Mouse (Mus musculus) frontal cortex, postnatal 25 days (tissue): ENCODE results near the gene Myh6.
A peak's percentile ranks its signal among the peaks of the same experiment; 100 is the strongest.
"Not testable (repeated sequence)": the region's sequence is repeated elsewhere in the genome, so short reads cannot be mapped to it uniquely, and the experiment has no call there.

Source experiments
- DNase-seq, 2 experiments: peaks; one replicate each; pipeline ENCODE4 v3.0.0; 2022; ENCODE audit warnings: low spot score in 2 of 2

The Myh6 gene

DNA sequence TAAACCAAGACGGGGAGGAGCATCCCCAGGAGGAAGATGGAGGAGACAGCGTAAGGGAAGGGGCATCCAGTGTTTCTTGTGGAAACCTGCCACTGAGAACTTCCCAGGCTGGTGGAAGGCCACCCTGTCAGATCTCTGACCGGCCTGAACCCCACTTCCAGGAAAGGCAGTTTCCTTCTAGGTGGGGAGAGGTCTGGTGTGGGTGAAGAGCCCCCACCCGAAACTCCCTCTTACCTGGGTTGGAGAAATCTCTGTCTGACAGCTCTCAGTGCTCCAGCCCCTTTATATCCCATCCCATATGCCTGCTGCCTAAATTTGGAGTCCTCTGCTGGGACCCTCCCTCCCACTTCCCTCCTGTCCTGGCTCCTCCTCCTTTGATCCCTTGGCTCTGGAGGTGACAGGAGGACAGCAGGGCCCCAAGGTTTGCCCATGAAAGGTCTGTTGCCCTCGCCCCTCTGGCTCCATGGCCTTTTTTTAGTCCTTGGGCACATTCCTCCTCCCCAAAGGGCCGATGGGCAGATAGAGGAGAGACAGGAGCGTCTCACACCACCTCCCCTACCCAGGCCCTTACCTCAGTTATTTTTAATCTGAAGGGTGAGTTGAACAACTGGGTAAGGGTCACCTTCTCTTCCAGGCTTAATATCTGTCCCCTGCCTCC lies at the start of gene Myh6:
Myh6 (minus strand) TSS at position 608 of the 658 bp plus-strand sequence.
- no peak for DNase-seq

DNA sequence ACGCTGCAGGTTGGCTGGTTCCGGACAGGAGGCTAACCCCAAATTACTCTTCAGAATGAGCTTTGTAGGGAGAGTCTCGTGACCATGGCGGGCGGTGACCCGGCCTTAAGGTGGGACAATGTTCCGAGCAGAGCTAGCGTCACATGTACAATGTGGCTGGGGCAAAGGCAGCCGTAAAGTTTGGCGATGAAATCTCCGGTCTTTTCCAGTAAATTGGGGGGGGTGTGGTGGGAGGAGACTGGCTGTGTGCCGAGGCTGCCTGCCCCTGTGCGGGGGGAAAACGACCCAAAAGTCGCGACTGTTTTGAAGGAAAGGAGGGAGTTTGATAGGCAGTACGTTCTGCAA lies 49.0 kb upstream of the Myh6 start:
- DNase-seq = no peak

GRCm38 (mm10) chr14:55014991-55015766 lies 48.5 kb upstream of the Myh6 start, which contains the start of gene Ngdn:
Gene Ngdn (plus strand): TSS chr14:55015454.
- peak; percentile 100 for DNase-seq

DNA sequence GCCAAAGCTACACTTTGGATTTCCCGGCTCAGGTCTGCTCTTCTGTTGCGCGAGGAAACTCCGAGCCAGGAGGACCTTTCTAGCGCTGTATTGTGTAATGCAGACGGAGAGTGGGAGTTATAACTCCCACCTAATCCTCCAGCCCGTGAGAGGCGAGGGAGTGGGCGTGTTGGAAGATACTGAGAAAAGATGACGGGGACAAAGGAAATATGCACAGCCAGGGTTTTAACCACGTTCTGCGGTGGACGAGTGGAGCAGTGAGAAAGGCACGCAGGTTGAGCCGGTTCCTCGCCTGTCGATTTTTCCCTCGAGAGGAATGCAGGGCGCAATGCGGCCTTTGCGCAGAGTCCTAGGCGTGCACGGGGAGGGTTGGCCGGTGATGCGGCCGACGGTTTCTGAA lies 47.9 kb upstream of the Myh6 start:
- no peak for DNase-seq

GRCm38 (mm10) chr14:55011116-55011515 lies 44.4 kb upstream of the Myh6 start:
- DNase-seq = no peak

DNA sequence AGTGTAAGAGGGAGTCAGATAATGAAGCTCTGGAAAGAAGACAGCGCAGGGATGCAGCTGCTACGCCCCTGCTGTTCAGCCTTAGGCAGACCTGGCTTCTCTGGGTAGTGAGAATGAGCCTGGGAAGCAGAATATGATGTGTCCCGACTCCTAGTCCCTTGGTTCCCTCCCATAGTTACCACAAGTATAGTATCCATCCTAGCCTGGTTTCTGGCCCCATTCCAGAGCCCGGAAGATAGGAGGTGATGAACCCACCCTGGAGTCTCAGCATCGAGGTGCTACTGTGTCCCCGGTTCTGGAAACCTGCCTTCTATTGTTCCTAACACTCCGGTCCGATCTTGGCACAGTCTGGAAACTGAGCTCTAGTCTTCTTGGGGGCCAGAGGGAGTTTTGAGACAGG lies 41.7 kb upstream of the Myh6 start:
- DNase-seq = no peak

DNA sequence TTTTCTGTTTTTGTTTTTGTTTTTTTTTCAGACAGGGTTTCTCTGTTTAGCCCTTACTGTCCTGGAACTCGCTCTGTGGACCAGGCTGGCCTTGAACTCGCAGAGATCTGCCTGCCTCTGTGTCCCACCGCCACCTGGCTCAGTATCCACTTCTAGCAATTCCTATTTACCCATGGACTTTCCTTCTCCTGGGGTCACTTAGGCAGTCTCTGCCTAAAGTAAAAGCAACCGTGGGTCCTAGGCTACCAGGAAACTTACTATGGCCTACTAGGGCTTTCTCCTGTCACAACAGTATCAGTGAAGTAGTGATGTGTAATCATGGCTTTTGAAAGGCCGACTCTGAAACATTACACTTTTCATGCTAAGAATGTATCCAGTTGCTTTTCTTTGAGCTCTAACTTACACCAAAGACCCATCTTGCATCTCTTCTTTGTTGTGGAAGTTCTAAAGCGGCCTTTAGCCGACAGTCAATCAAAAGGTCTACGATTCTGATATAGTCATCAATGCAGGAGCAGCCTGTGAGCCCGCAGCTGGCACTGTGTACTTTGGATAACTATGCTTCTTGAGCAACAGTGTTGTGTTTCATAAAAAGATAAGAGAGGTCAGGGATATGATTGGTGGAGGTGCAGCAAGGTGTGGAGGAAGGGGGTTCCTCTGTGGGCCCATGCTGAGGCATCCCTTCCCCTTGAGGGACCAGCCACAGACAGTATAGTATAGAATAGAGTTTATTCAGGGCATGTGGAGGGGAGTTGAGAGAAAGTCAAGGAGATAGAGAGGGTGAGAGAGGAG lies 40.6 kb upstream of the Myh6 start:
- DNase-seq = no peak

DNA sequence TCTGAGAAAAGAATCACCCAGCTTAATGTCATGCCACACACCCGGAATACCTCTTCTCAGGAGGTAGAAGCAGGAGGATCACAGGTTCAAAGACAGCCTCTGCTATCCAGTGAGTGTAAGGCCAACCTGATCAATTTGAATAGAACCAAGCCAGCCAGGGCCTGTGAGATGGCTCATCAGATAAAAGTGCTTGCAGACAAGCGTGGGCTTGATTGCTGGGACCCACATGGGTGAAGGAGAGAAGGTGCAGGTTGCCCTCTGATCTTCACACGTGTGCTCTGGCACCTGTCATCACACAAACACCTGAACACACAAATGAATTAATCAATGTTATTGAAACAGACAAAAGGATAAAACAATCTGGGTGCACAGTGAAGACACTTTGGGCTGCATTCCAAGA lies 39.8 kb upstream of the Myh6 start:
- no peak for DNase-seq

DNA sequence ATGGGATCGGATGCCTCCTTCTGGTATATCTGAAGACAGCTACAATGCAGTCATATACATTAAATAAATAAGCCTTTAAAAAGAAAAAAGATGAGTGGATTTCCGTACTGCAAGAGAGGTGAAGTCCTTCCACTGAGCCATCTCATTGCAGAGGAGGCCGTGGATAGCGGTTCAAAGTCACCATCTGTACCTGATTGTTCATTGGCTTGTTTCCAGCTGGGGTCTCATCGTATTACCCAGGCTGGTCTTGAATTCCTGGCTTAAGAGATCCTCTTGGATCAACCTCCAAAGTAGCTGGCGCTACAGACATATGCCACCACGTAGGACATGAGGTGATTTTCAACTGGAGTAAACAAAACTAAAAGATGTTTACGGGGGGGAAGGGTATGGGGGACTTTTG lies 39.2 kb upstream of the Myh6 start:
- DNase-seq = no peak

DNA sequence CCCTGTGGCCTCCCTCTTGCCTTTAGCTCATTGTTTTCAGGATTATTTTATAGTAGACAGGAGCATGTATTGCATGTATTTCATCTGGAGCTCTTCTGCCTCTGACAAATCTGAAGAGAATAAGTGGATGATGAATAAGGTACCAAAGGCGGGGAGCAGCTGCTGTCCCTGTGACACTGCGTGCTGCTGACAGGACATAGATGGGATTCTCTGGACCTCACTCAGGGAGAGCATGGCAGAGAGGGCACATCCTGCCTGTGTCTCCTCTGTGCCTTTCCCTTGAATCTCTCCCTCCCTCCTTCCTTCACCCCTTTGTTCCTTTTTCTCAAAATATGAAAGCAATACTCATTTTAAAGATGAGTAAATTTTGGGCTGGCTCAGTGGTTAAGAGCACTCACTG lies 38.8 kb upstream of the Myh6 start:
- DNase-seq = no peak

DNA sequence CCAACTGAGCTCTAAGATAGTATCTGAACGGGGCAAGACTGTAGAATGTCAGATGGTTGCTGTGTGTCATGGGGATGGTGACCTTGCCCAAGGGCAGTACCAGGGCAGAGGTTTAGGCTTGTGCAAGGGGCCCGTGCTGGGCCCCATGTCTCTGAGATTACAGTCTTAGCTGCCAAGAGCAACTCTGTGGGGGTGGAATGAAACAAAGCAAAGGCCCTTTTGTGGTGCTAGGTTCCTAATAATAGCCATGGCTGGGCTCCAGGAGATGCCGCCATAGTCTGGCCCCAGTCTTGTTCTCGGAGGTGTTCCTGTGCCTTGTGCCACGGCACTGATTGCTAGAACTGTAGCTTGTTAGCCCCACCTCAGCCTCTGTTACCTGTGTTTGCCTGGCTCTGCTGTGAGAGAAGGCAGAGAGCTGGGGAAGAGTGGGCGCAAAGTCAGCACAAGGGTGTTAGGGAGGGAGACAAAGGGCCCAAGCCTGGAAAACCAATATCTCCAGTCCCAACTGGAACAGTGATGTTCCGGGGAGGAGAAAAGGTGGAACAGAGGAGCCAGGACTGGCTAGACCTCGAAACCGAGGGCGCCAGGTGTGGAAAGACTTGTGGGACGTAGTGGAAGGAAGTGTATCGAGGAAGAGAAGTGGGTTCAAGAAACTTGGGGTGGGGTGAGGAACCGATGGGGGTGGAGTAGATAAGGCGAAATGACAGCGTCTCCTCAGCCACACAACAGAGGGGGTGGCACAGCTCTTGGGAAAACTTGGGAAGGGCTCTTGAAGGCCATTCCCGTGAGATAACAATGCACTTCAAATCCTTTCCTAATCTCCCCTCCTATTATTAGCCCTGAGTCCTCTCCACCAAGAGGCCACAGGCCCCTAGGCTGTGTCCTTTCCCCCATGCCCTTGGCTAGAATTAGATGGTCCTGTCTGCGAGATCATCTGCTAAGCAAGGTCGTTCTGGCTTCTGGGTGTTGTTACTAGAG lies 37.4 kb upstream of the Myh6 start:
- DNase-seq = no peak

DNA sequence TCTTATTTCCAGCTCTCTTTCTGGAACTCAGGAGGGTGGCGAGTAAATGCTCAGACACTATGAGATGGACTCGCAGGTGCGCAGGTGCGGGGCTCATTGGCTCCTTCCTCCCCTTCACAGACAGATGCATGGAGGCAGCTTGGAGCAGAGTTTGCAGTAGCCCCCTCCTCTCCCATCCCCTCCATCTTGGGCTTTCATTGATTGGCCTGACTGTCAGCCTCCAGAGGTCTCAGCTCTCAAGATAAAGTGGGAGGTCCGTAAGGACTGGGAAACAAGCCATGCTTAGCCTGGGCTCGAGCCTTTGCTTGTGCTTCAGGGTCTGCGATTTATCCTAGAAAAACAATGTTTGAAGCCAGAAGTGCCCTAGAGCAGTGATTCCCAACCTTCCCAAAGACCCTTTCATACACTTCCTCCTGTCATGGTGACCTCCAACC lies 36.0 kb upstream of the Myh6 start:
- DNase-seq = no peak

DNA sequence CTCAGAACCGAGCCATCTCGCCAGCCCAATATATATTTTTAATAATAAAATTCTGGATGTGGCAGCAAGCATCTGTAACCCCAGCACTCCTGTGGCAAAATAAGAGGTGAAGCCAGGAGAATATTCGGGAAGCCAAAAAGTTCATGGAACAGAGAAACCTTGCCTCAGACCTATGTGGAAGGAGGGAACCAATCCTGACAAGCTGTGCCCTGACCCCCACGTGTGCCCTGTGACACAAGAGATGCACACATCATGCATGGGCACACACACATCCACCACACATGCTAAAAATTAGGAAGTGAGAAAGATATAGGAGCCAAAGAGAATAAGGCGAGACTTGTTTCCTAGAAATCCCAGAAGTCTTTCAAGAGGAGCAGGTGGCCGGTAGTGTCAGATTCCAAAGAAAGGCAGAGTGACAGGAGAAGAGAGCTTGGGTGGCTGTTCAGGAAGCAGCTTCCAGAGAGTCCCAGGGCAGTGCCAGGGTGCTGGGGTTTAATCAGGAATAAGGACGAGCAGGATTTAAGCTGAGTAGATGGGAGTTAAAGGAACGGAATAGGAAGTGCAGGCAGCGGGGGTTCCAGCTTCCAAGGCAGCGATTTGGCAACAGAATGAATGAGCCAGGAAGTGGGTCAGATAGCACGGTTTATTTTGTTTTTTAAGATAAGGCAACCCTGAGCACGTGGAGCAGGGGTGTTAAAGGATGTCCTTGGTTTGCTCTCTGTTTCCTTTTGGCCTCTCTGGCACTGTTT lies 35.4 kb upstream of the Myh6 start:
- no peak for DNase-seq

DNA sequence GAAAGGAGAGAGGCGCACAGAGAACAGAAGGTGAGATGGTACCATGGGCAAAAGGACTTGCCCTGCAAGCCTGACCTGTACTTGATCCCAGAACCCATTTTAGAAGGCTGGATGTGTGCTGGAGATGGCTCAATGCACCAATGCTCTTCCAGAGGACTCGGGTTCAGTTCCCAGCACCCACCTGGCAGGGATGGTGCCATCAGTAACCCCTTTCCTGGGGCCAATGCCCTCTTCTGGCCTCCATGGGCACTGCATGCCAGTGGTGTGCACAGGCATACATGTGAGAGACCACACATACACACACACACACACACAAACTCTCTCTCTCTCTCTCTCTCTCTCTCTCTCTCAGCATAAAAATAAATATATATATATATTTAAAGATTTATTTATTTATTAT lies 34.7 kb upstream of the Myh6 start:
- DNase-seq = no peak

DNA sequence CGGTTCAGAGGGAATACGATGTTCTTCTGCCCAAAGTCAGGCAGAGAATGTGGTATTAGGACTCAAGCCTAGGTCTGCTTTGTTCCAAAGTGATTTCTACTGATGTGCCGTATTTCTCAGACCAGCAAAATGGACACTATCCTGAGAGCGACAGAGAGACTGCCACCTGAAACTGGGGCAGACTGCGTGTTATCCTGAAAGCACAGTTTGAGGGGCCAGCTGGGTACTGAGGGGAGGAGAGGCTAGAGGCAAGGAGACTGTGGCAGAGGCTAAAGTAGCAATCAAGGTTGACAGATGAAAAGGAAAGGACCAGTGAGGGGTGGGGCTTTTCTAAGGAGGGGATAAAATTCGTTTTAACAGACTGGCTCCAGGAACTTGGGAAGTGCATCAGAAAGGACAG lies 34.1 kb upstream of the Myh6 start:
- DNase-seq = no peak

DNA sequence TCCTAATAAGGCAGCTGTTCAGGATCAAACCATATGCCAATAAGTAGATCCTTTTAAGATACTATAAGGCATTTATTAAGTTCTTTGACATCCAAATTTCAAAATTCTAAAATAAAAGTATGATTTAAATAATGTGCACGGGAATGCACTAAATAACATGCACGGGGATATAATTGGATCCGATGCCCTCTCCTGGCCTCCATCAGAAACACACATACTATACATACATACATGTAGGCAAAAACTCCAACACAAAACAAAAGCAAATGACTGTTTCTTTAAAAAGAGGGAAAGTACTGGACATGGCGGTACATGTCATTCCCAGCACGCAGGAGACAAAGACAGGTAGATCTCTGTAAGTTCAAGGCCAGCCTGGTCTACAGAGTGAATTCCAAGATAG lies 33.1 kb upstream of the Myh6 start:
- not testable (repeated sequence) for DNase-seq

DNA sequence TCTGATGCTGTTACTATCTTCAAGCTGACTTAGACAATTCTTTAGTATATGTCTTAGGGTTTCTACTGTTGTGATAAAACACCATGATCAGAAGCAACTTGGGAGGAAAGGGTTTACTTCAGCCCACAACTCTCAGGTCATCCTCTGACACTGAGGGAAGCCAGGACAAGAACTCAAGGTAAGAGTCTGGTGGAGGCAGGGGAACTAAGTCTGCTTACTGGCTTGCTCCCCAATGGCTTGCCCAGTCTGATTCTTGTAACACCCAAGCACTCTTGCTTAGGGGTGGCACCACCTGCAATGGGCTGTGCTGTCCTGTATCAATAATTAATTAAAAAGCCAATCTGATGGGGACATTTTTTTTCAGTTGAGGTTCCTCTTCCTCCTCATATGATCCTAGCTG lies 32.0 kb upstream of the Myh6 start:
- no peak for DNase-seq

DNA sequence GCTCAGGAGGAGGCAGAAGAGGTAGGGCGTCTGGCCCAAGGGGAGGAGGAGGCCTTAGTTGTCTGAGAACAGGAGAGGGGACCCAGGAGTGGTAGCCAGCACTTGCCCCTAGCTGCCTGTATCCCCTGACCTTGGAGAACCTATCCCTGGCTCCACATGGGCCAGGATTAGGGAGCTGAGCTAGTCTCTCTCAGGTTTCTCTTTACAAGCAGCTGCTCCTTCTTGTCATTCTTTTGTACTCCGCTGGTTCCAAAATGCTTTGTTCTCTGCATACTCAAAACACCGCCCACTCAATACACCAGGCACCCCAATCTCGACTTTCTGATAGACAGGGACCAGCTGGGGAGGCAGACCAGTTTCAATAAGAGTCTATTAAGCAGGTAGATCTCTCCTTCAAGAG lies 30.6 kb upstream of the Myh6 start:
- no peak for DNase-seq

- no peak for DNase-seq
Measured at GRCm38 (mm10) chr14:54996793-54997192, 30.1 kb upstream of the Myh6 start.

GRCm38 (mm10) chr14:54995457-54996138 lies 28.9 kb upstream of the Myh6 start:
- DNase-seq = no peak
